Mouse (Mus musculus): ENCODE measurements around the gene Trio.

DNA sequence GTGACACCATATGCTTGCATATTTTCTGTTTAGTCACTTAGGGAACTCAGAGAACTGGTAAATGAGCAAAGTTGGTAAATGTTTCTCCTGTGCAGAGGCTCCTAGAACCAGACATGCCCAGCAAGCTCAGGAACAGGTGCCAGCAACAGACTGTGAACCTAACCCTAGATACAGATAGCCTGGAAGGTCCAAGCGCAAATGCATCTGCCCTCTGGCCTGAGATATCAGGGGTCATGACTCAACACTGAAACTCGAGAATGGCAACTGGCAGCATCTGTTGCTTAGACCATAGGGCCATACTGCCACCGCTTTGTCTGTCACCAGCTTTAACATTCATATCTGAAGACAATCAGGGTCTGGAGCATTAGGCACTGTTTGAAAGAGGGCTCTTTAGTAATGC lies 72.1 kb downstream of the Trio start:
- no peak for TF ChIP-seq CTCF (IDR thresholded peaks at IDR 0.05; ENCODE audit: extremely low read depth, insufficient read depth, insufficient read length, insufficient replicate concordance)
- no peak for TF ChIP-seq POLR2A (IDR thresholded peaks at IDR 0.05; ENCODE audit: low read depth, low read length)
